Mouse (Mus musculus) limb, embryonic 10.5 days (tissue): ENCODE measurements around the gene Taok1. TPM values are rescaled to one million over a fixed set of nuclear protein-coding genes. Genes with fewer than 3 reads are reported as not detected.
A peak's percentile ranks its signal among the peaks of the same experiment; 100 is the strongest.

ENCODE experiments used
- DNase-seq: peaks from one replicate; pipeline ENCODE4 v3.0.0-alpha.2; 2017; ENCODE audit warnings: low spot score
- H3K27ac ChIP-seq: fragments of 300-500 bp; sonication (generic); 2 replicates; pipeline ENCODE4 v1.5.1; 2016; ENCODE audit warnings: mild to moderate bottlenecking
- H3K27me3 ChIP-seq: fragments of 300-500 bp; sonication (generic); 2 replicates; pipeline ENCODE4 v1.6.1; 2016; ENCODE audit warnings: low read depth, mild to moderate bottlenecking; ENCODE audit not compliant: poor library complexity, severe bottlenecking
- H3K36me3 ChIP-seq: fragments of 300-500 bp; sonication (generic); 2 replicates; pipeline ENCODE4 v1.6.1; 2016; ENCODE audit warnings: mild to moderate bottlenecking, moderate library complexity
- H3K4me1 ChIP-seq: fragments of 300-500 bp; sonication (generic); 2 replicates; pipeline ENCODE4 v1.6.1; 2016
- H3K4me3 ChIP-seq: fragments of 300-500 bp; sonication (generic); 2 replicates; pipeline ENCODE4 v1.5.1; 2016; ENCODE audit warnings: mild to moderate bottlenecking, moderate library complexity
- H3K9me3 ChIP-seq: fragments of 300-500 bp; sonication (generic); replicated peaks from 2 replicates; pipeline ENCODE4 v1.6.1; 2016; ENCODE audit warnings: mild to moderate bottlenecking
- WGBS: fragments of 180-500 bp; shearing (Covaris S2); methylation state at CpG from one replicate; pipeline ENCODE4 v1.1.7; 2016; 5-methylcytosine and 5-hydroxymethylcytosine counted together
- polyA plus RNA-seq: library from polyadenylated mRNA; unstranded; fragments of >200 nt; fragmentation: Nextera tagmentation; extraction: Ambion mirVana; gene quantifications from 2 replicates; pipeline ENCODE4 v1.2.1, GENCODE M21; 2016

Taok1 gene
- polyA plus RNA-seq, 1 experiment from 2014 or later = 9.9 TPM

GRCm38 (mm10) chr11:77624002-77624401, 16.4 kb upstream of the Taok1 start:
- Histone ChIP-seq H3K4me1 (peaks cover 13% of the 10 kb centered on the region), H3K27me3 (peaks cover 26% of the 10 kb centered on the region), H3K36me3 (no peaks in the 10 kb centered on the region), H3K27ac (no peak overlapping the region), H3K4me3 (peak overlapping the region; percentile 45; the same call in 1 of the 2 replicates), H3K9me3 (no peaks in the 10 kb centered on the region)
- 41% methylated on average over 5 of the region's 5 CpGs for WGBS
- DNase-seq = no peak

GRCm38 (mm10) chr11:77621902-77622535, 14.4 kb upstream of the Taok1 start:
- Histone ChIP-seq H3K4me1 (peaks cover 13% of the 10 kb centered on the region), H3K9me3 (no peaks in the 10 kb centered on the region), H3K4me3 (no peak overlapping the region), H3K27me3 (peaks cover 26% of the 10 kb centered on the region), H3K27ac (no peak overlapping the region), H3K36me3 (no peaks in the 10 kb centered on the region)
- WGBS = 69% methylated on average over 5 of the region's 5 CpGs
- DNase-seq = no peak

- Histone ChIP-seq H3K27ac (no peak overlapping the region), H3K4me3 (no peak overlapping the region), H3K27me3 (no peaks in the 10 kb centered on the region), H3K4me1 (no peaks in the 10 kb centered on the region), H3K9me3 (no peaks in the 10 kb centered on the region), H3K36me3 (no peaks in the 10 kb centered on the region)
- DNase-seq = no peak
- WGBS = 87% methylated on average over 5 of the region's 5 CpGs
These were observed 7.5 kb upstream of the Taok1 start for GRCm38 (mm10) chr11:77615084-77615624.

- H3K4me1 ChIP-seq = peaks cover 23% of the 10 kb centered on the region
- WGBS = under 1% methylated on average over 40 of the region's 48 CpGs
- peak overlapping the region; percentile 100 for H3K4me3 ChIP-seq
- H3K9me3 ChIP-seq = no peaks in the 10 kb centered on the region
- H3K27me3 ChIP-seq = no peaks in the 10 kb centered on the region
- DNase-seq = peak; percentile 77
- H3K27ac ChIP-seq = peak overlapping the region; percentile 99
- peaks cover 24% of the 10 kb centered on the region for H3K36me3 ChIP-seq
These were observed 629 bp downstream of the Taok1 start for GRCm38 (mm10) chr11:77606835-77607537.

- WGBS = 18% methylated on average over 6 of the region's 6 CpGs
- Histone ChIP-seq H3K27ac (peak overlapping the region; percentile 99), H3K4me3 (peak overlapping the region; percentile 100), H3K36me3 (peaks cover 24% of the 10 kb centered on the region), H3K9me3 (no peaks in the 10 kb centered on the region), H3K4me1 (peaks cover 23% of the 10 kb centered on the region), H3K27me3 (no peaks in the 10 kb centered on the region)
- DNase-seq = no peak
These were observed 1.2 kb downstream of the Taok1 start for GRCm38 (mm10) chr11:77606469-77606834.

GRCm38 (mm10) chr11:77597266-77597665, 10.3 kb downstream of the Taok1 start:
- Histone ChIP-seq H3K4me1 (no peaks in the 10 kb centered on the region), H3K9me3 (no peaks in the 10 kb centered on the region), H3K36me3 (peaks cover 61% of the 10 kb centered on the region), H3K4me3 (no peak overlapping the region), H3K27me3 (no peaks in the 10 kb centered on the region), H3K27ac (no peak overlapping the region)
- DNase-seq = no peak

- Histone ChIP-seq H3K9me3 (no peaks in the 10 kb centered on the region), H3K27ac (no peak overlapping the region), H3K4me3 (no peak overlapping the region), H3K36me3 (peaks cover 49% of the 10 kb centered on the region), H3K27me3 (no peaks in the 10 kb centered on the region), H3K4me1 (no peaks in the 10 kb centered on the region)
- WGBS = 93% methylated on average over 2 of the region's 2 CpGs
- DNase-seq = no peak
These were observed 16.2 kb downstream of the Taok1 start for GRCm38 (mm10) chr11:77591388-77591787.

GRCm38 (mm10) chr11:77590801-77591200, 16.8 kb downstream of the Taok1 start:
- WGBS = 100% methylated on average over 2 of the region's 2 CpGs
- H3K36me3 ChIP-seq = peaks cover 49% of the 10 kb centered on the region

GRCm38 (mm10) chr11:77585201-77585600, 22.4 kb downstream of the Taok1 start:
- Histone ChIP-seq H3K4me3 (no peak overlapping the region), H3K4me1 (no peaks in the 10 kb centered on the region), H3K36me3 (peaks cover 62% of the 10 kb centered on the region), H3K27me3 (no peaks in the 10 kb centered on the region), H3K27ac (no peak overlapping the region), H3K9me3 (no peaks in the 10 kb centered on the region)
- WGBS = 92% methylated on average over 3 of the region's 3 CpGs
- DNase-seq = no peak

More at GRCm38 (mm10) chr11:77590801-77591200, 16.8 kb downstream of the Taok1 start:
- no peak for DNase-seq
- Histone ChIP-seq H3K9me3 (no peaks in the 10 kb centered on the region), H3K27me3 (no peaks in the 10 kb centered on the region), H3K27ac (no peak overlapping the region), H3K4me1 (no peaks in the 10 kb centered on the region), H3K4me3 (no peak overlapping the region)

GRCm38 (mm10) chr11:77545261-77545660, 62.4 kb downstream of the Taok1 start:
- Histone ChIP-seq H3K27ac (no peak overlapping the region), H3K36me3 (peaks cover 98% of the 10 kb centered on the region), H3K9me3 (no peaks in the 10 kb centered on the region), H3K27me3 (no peaks in the 10 kb centered on the region), H3K4me3 (no peak overlapping the region), H3K4me1 (no peaks in the 10 kb centered on the region)
- DNase-seq = no peak
- 93% methylated on average over 7 of the region's 7 CpGs for WGBS

- no peak overlapping the region for H3K4me3 ChIP-seq
- H3K27me3 ChIP-seq = no peaks in the 10 kb centered on the region
- peaks cover 35% of the 10 kb centered on the region for H3K36me3 ChIP-seq
- DNase-seq = no peak
- H3K27ac ChIP-seq = no peak overlapping the region
- no peaks in the 10 kb centered on the region for H3K9me3 ChIP-seq
- H3K4me1 ChIP-seq = no peaks in the 10 kb centered on the region
- 90% methylated on average over 4 of the region's 4 CpGs for WGBS
These were observed 75.3 kb downstream of the Taok1 start for GRCm38 (mm10) chr11:77532202-77532846.

- WGBS = 94% methylated on average over 2 of the region's 2 CpGs
- DNase-seq = no peak
- H3K9me3 ChIP-seq = no peaks in the 10 kb centered on the region
- no peak overlapping the region for H3K4me3 ChIP-seq
- no peak overlapping the region for H3K27ac ChIP-seq
- peaks cover 21% of the 10 kb centered on the region for H3K36me3 ChIP-seq
- H3K27me3 ChIP-seq = no peaks in the 10 kb centered on the region
- H3K4me1 ChIP-seq = no peaks in the 10 kb centered on the region
These were observed 76.8 kb downstream of the Taok1 start for GRCm38 (mm10) chr11:77530862-77531261.

GRCm38 (mm10) chr11:77529644-77530043, 78.0 kb downstream of the Taok1 start:
- Histone ChIP-seq H3K4me3 (no peak overlapping the region), H3K27me3 (no peaks in the 10 kb centered on the region), H3K9me3 (no peaks in the 10 kb centered on the region), H3K36me3 (peaks cover 14% of the 10 kb centered on the region), H3K27ac (no peak overlapping the region), H3K4me1 (no peaks in the 10 kb centered on the region)
- WGBS = 90% methylated on average over 3 of the region's 3 CpGs
- no peak for DNase-seq
